Mouse (Mus musculus) forebrain, embryonic 14.5 days (tissue): Measurements from ENCODE around the gene Gm20388. TPM values are rescaled to one million over a fixed set of nuclear protein-coding genes. Genes with fewer than 3 reads are reported as not detected.

Experiments
- ATAC-seq: fragments of 200-750 bp; cut with Nextera tagmentation; 2 replicates; pipeline ENCODE4 v1.8.0; 2017; ENCODE audit warnings: mild to moderate bottlenecking, moderate library complexity
- DNase-seq: peaks from one replicate; pipeline ENCODE4 v3.0.0-alpha.2; 2015; ENCODE audit warnings: low spot score
- H3K27ac ChIP-seq: fragments of 300-500 bp; sonication (generic); 2 replicates; pipeline ENCODE4 v1.5.1; 2014; ENCODE audit warnings: low read depth, mild to moderate bottlenecking, control low read depth, low read length, moderate library complexity
- H3K27me3 ChIP-seq: fragments of 300-500 bp; sonication (generic); replicated peaks from 2 replicates; pipeline ENCODE4 v1.6.1; 2014; ENCODE audit warnings: low read length, control low read depth, mixed read lengths; ENCODE audit not compliant: control insufficient read depth, insufficient read depth
- H3K36me3 ChIP-seq: fragments of 300-500 bp; sonication (generic); 2 replicates; pipeline ENCODE4 v1.6.1; 2014; ENCODE audit warnings: low read length, control low read depth; ENCODE audit not compliant: control insufficient read depth, insufficient read depth
- H3K4me1 ChIP-seq: fragments of 300-500 bp; sonication (generic); 2 replicates; pipeline ENCODE4 v1.6.1; 2014; ENCODE audit warnings: antibody characterized with exemption, low read length, control low read depth; ENCODE audit not compliant: control insufficient read depth, insufficient read depth
- H3K4me2 ChIP-seq: fragments of 300-500 bp; sonication (generic); 2 replicates; pipeline ENCODE4 v1.6.1; 2014; ENCODE audit warnings: mild to moderate bottlenecking, control low read depth, low read length
- H3K4me3 ChIP-seq: fragments of 300-500 bp; sonication (generic); 2 replicates; pipeline ENCODE4 v1.5.1; 2014; ENCODE audit warnings: low read depth, low read length, control low read depth
- H3K9ac ChIP-seq: fragments of 300-500 bp; sonication (generic); 2 replicates; pipeline ENCODE4 v1.6.1; 2014; ENCODE audit warnings: mild to moderate bottlenecking, low read length, control low read depth, moderate library complexity
- H3K9me3 ChIP-seq: fragments of 300-500 bp; sonication (generic); replicated peaks from 2 replicates; pipeline ENCODE4 v1.6.1; 2016; ENCODE audit warnings: low read length, control low read depth, mixed read lengths; ENCODE audit not compliant: control insufficient read depth
- WGBS: fragments of 180-500 bp; shearing (Covaris S2); extraction: QIAGEN DNeasy Blood & Tissue Kit; methylation state at CpG from one replicate; pipeline ENCODE4 v1.1.7; 2014; 5-methylcytosine and 5-hydroxymethylcytosine counted together
- polyA plus RNA-seq: library from polyadenylated mRNA; unstranded; fragments of >200 nt; fragmentation: Nextera tagmentation; extraction: Ambion mirVana; gene quantifications from 2 replicates; pipeline ENCODE4 v1.2.1, GENCODE M21; 2014

Gm20388 gene
- polyA plus RNA-seq, 1 experiment from 2014 or later, result 7.4 TPM

GRCm38 (mm10) chr8:121943716-121944115 lies 2033.1 kb downstream of the Gm20388 start:
- no peak overlapping the region for H3K9ac ChIP-seq
- no peaks in the 10 kb centered on the region for H3K9me3 ChIP-seq
- 78% methylated on average over 8 of the region's 8 CpGs for WGBS
- H3K4me1 ChIP-seq, result peaks cover 14% of the 10 kb centered on the region
- no peak for DNase-seq
- H3K27ac ChIP-seq, result no peak overlapping the region
- no peaks in the 10 kb centered on the region for H3K27me3 ChIP-seq
- H3K4me2 ChIP-seq, result no peak overlapping the region
- no peak for ATAC-seq
- H3K36me3 ChIP-seq, result no peaks in the 10 kb centered on the region
- H3K4me3 ChIP-seq, result no peak overlapping the region

- no peak within 1 kb of the TSS for H3K9ac ChIP-seq
- H3K27ac ChIP-seq, result no peak within 1 kb of the TSS
- H3K4me1 ChIP-seq, result peaks cover 18% of the 10 kb centered on the region
- H3K4me3 ChIP-seq, result no peak within 1 kb of the TSS
- no peaks in the 10 kb centered on the region for H3K9me3 ChIP-seq
- no peak for DNase-seq
- H3K4me2 ChIP-seq, result no peak within 1 kb of the TSS
- ATAC-seq, result no peak
- no peaks in the 10 kb centered on the region for H3K36me3 ChIP-seq
- H3K27me3 ChIP-seq, result no peaks in the 10 kb centered on the region
Measured at GRCm38 (mm10) chr8:121944831-121945230, 2034.2 kb downstream of the Gm20388 start, which contains the start of gene Car5a. TSS of gene Car5a (minus strand) at chr8:121944904.

GRCm38 (mm10) chr8:121946351-121946750 lies 2035.7 kb downstream of the Gm20388 start:
- H3K4me3 ChIP-seq, result no peak overlapping the region
- no peaks in the 10 kb centered on the region for H3K27me3 ChIP-seq
- 88% methylated on average over 7 of the region's 7 CpGs for WGBS
- no peak overlapping the region for H3K27ac ChIP-seq
- ATAC-seq, result no peak
- DNase-seq, result no peak
- no peaks in the 10 kb centered on the region for H3K36me3 ChIP-seq
- no peak overlapping the region for H3K4me2 ChIP-seq
- H3K9ac ChIP-seq, result no peak overlapping the region
- no peaks in the 10 kb centered on the region for H3K9me3 ChIP-seq
- H3K4me1 ChIP-seq, result peaks cover 18% of the 10 kb centered on the region

GRCm38 (mm10) chr8:121947047-121947752 lies 2036.6 kb downstream of the Gm20388 start:
- H3K36me3 ChIP-seq, result no peaks in the 10 kb centered on the region; the same call in 1 of the 2 replicates
- ATAC-seq (no peak), DNase-seq (no peak)
- no peaks in the 10 kb centered on the region for H3K9me3 ChIP-seq
- peak overlapping the region; percentile 43; the same call in 1 of the 2 replicates for H3K9ac ChIP-seq
- H3K27me3 ChIP-seq, result no peaks in the 10 kb centered on the region
- peak overlapping the region; percentile 47 for H3K4me2 ChIP-seq
- peak overlapping the region; percentile 22 for H3K4me3 ChIP-seq
- 24% methylated on average over 19 of the region's 19 CpGs for WGBS
- peaks cover 25% of the 10 kb centered on the region for H3K4me1 ChIP-seq
- peak overlapping the region; percentile 56; the same call in 1 of the 2 replicates for H3K27ac ChIP-seq

- Histone ChIP-seq H3K4me1 (peaks cover 30% of the 10 kb centered on the region), H3K27me3 (no peaks in the 10 kb centered on the region), H3K9me3 (no peaks in the 10 kb centered on the region), H3K27ac (peak overlapping the region; percentile 56; the same call in 1 of the 2 replicates), H3K9ac (peak overlapping the region; percentile 43; the same call in 1 of the 2 replicates), H3K4me3 (peak overlapping the region; percentile 22), H3K36me3 (no peaks in the 10 kb centered on the region; the same call in 1 of the 2 replicates), H3K4me2 (peak overlapping the region; percentile 47)
- DNase-seq (peak; percentile 97), ATAC-seq (peak; percentile 35)
- WGBS, result under 1% methylated on average over 18 of the region's 18 CpGs
Measured at GRCm38 (mm10) chr8:121947753-121948141, 2037.1 kb downstream of the Gm20388 start.

- ATAC-seq, result no peak
- H3K9me3 ChIP-seq, result no peaks in the 10 kb centered on the region
- H3K9ac ChIP-seq, result peak overlapping the region; percentile 21; the same call in 1 of the 2 replicates
- 59% methylated on average over 19 of the region's 19 CpGs for WGBS
- no peaks in the 10 kb centered on the region for H3K27me3 ChIP-seq
- H3K27ac ChIP-seq, result peak overlapping the region; percentile 22; the same call in 1 of the 2 replicates
- H3K4me2 ChIP-seq, result peak overlapping the region; percentile 47
- H3K36me3 ChIP-seq, result no peaks in the 10 kb centered on the region; the same call in 1 of the 2 replicates
- peak overlapping the region; percentile 22 for H3K4me3 ChIP-seq
- no peak for DNase-seq
- peaks cover 33% of the 10 kb centered on the region for H3K4me1 ChIP-seq
Measured at GRCm38 (mm10) chr8:121948321-121949145, 2037.9 kb downstream of the Gm20388 start.

- ATAC-seq, result no peak
- DNase-seq, result no peak
- peaks cover 6% of the 10 kb centered on the region for H3K36me3 ChIP-seq
- H3K4me3 ChIP-seq, result peak within 1 kb of the TSS; percentile 93
- H3K27me3 ChIP-seq, result no peaks in the 10 kb centered on the region
- H3K4me1 ChIP-seq, result peaks cover 33% of the 10 kb centered on the region
- H3K4me2 ChIP-seq, result peak within 1 kb of the TSS; percentile 80
- 64% methylated on average over 6 of the region's 6 CpGs for WGBS
- H3K9me3 ChIP-seq, result no peaks in the 10 kb centered on the region
- H3K9ac ChIP-seq, result peak within 1 kb of the TSS; percentile 97
- H3K27ac ChIP-seq, result peak within 1 kb of the TSS; percentile 96
Measured at GRCm38 (mm10) chr8:121949222-121949800, 2038.7 kb downstream of the Gm20388 start, which contains the start of gene Banp. TSS of gene Banp (plus strand) at chr8:121949750.

GRCm38 (mm10) chr8:121949941-121950748 lies 2039.5 kb downstream of the Gm20388 start:
- no peaks in the 10 kb centered on the region for H3K9me3 ChIP-seq
- peak overlapping the region; percentile 97 for H3K9ac ChIP-seq
- peak overlapping the region; percentile 80 for H3K4me2 ChIP-seq
- H3K4me3 ChIP-seq, result peak overlapping the region; percentile 93
- peak overlapping the region; percentile 96 for H3K27ac ChIP-seq
- under 1% methylated on average over 61 of the region's 66 CpGs for WGBS
- H3K4me1 ChIP-seq, result peaks cover 33% of the 10 kb centered on the region
- no peaks in the 10 kb centered on the region for H3K27me3 ChIP-seq
- ATAC-seq (peak; percentile 95), DNase-seq (peak; percentile 99)
- peaks cover 15% of the 10 kb centered on the region for H3K36me3 ChIP-seq
